Mouse (Mus musculus): ENCODE data around the gene Eefsec. TPM values are rescaled to one million over a fixed set of nuclear protein-coding genes. Genes with fewer than 3 reads are reported as not detected.

Eefsec gene
- polyA plus RNA-seq, 1 experiment: 10.0 TPM

GRCm38 (mm10) chr6:88480421-88480820, 34.1 kb upstream of the Eefsec start:
- Histone ChIP-seq H3K4me1 (ENCODE audit: control insufficient read depth, insufficient read depth, low read length) (peaks cover 10% of the 10 kb centered on the region), H3K4me3 (ENCODE audit: insufficient read depth, low read length) (no peak overlapping the region), H3K27ac (ENCODE audit: insufficient read depth, low read depth, low read length) (no peak overlapping the region)
- TF ChIP-seq POLR2A (IDR thresholded peaks at IDR 0.05; ENCODE audit: borderline replicate concordance, low read depth, low read length) (no peak), CTCF (IDR thresholded peaks at IDR 0.05; ENCODE audit: low read depth, low read length) (no peak)

GRCm38 (mm10) chr6:88469878-88470277, 23.5 kb upstream of the Eefsec start:
- Histone ChIP-seq H3K27ac (ENCODE audit: insufficient read depth, low read depth, low read length) (no peak overlapping the region), H3K4me1 (ENCODE audit: control insufficient read depth, insufficient read depth, low read length) (peaks cover 7% of the 10 kb centered on the region; the same call in 1 of the 2 replicates), H3K4me3 (ENCODE audit: insufficient read depth, low read length) (no peak overlapping the region)
- TF ChIP-seq CTCF (IDR thresholded peaks at IDR 0.05; ENCODE audit: low read depth, low read length) (no peak), POLR2A (IDR thresholded peaks at IDR 0.05; ENCODE audit: borderline replicate concordance, low read depth, low read length) (no peak)

- TF ChIP-seq CTCF (IDR thresholded peaks at IDR 0.05; ENCODE audit: low read depth, low read length) (no peak), POLR2A (IDR thresholded peaks at IDR 0.05; ENCODE audit: borderline replicate concordance, low read depth, low read length) (no peak)
- peaks cover 9% of the 10 kb centered on the region; the same call in 1 of the 2 replicates for H3K4me1 ChIP-seq (ENCODE audit: control insufficient read depth, insufficient read depth, low read length)
- no peak within 1 kb of the TSS for H3K27ac ChIP-seq (ENCODE audit: insufficient read depth, low read depth, low read length)
- H3K4me3 ChIP-seq (ENCODE audit: insufficient read depth, low read length): peak within 1 kb of the TSS; percentile 61
These were observed 19.0 kb upstream of the Eefsec start, which contains the start of gene Ruvbl1 for GRCm38 (mm10) chr6:88465181-88465920. Ruvbl1 (plus strand) TSS chr6:88465409.

GRCm38 (mm10) chr6:88454545-88454944, 8.2 kb upstream of the Eefsec start:
- TF ChIP-seq POLR2A (IDR thresholded peaks at IDR 0.05; ENCODE audit: borderline replicate concordance, low read depth, low read length): no peak
- TF ChIP-seq CTCF (IDR thresholded peaks at IDR 0.05; ENCODE audit: low read depth, low read length): no peak
- no peaks in the 10 kb centered on the region for H3K4me1 ChIP-seq (ENCODE audit: control insufficient read depth, insufficient read depth, low read length)
- no peak overlapping the region for H3K4me3 ChIP-seq (ENCODE audit: insufficient read depth, low read length)
- H3K27ac ChIP-seq (ENCODE audit: insufficient read depth, low read depth, low read length): no peak overlapping the region

GRCm38 (mm10) chr6:88447454-88447853, 1.1 kb upstream of the Eefsec start:
- no peak for TF ChIP-seq CTCF (IDR thresholded peaks at IDR 0.05; ENCODE audit: low read depth, low read length)
- TF ChIP-seq POLR2A (IDR thresholded peaks at IDR 0.05; ENCODE audit: borderline replicate concordance, low read depth, low read length): no peak
- H3K4me3 ChIP-seq (ENCODE audit: insufficient read depth, low read length): no peak overlapping the region
- H3K27ac ChIP-seq (ENCODE audit: insufficient read depth, low read depth, low read length): no peak overlapping the region
- H3K4me1 ChIP-seq (ENCODE audit: control insufficient read depth, insufficient read depth, low read length): peaks cover 9% of the 10 kb centered on the region

- Histone ChIP-seq H3K27ac (ENCODE audit: insufficient read depth, low read depth, low read length) (no peak overlapping the region), H3K4me3 (ENCODE audit: insufficient read depth, low read length) (peak overlapping the region; percentile 88), H3K4me1 (ENCODE audit: control insufficient read depth, insufficient read depth, low read length) (peaks cover 9% of the 10 kb centered on the region)
- TF ChIP-seq CTCF (IDR thresholded peaks at IDR 0.05; ENCODE audit: low read depth, low read length) (no peak), POLR2A (IDR thresholded peaks at IDR 0.05; ENCODE audit: borderline replicate concordance, low read depth, low read length) (no peak)
These were observed 678 bp downstream of the Eefsec start for GRCm38 (mm10) chr6:88445661-88446060.

GRCm38 (mm10) chr6:88444076-88444750, 2.1 kb downstream of the Eefsec start:
- no peak for TF ChIP-seq POLR2A (IDR thresholded peaks at IDR 0.05; ENCODE audit: borderline replicate concordance, low read depth, low read length)
- no peak for TF ChIP-seq CTCF (IDR thresholded peaks at IDR 0.05; ENCODE audit: low read depth, low read length)
- H3K4me1 ChIP-seq (ENCODE audit: control insufficient read depth, insufficient read depth, low read length): peaks cover 9% of the 10 kb centered on the region
- no peak overlapping the region for H3K27ac ChIP-seq (ENCODE audit: insufficient read depth, low read depth, low read length)
- no peak overlapping the region for H3K4me3 ChIP-seq (ENCODE audit: insufficient read depth, low read length)

- no peak for TF ChIP-seq POLR2A (IDR thresholded peaks at IDR 0.05; ENCODE audit: borderline replicate concordance, low read depth, low read length)
- no peak for TF ChIP-seq CTCF (IDR thresholded peaks at IDR 0.05; ENCODE audit: low read depth, low read length)
- H3K4me1 ChIP-seq (ENCODE audit: control insufficient read depth, insufficient read depth, low read length): peaks cover 9% of the 10 kb centered on the region
- H3K4me3 ChIP-seq (ENCODE audit: insufficient read depth, low read length): no peak overlapping the region
- no peak overlapping the region for H3K27ac ChIP-seq (ENCODE audit: insufficient read depth, low read depth, low read length)
These were observed 2.9 kb downstream of the Eefsec start for GRCm38 (mm10) chr6:88443446-88443845.

GRCm38 (mm10) chr6:88442551-88442950, 3.8 kb downstream of the Eefsec start:
- TF ChIP-seq CTCF (IDR thresholded peaks at IDR 0.05; ENCODE audit: low read depth, low read length) (no peak), POLR2A (IDR thresholded peaks at IDR 0.05; ENCODE audit: borderline replicate concordance, low read depth, low read length) (no peak)
- H3K27ac ChIP-seq (ENCODE audit: insufficient read depth, low read depth, low read length): no peak overlapping the region
- no peak overlapping the region for H3K4me3 ChIP-seq (ENCODE audit: insufficient read depth, low read length)
- H3K4me1 ChIP-seq (ENCODE audit: control insufficient read depth, insufficient read depth, low read length): peaks cover 9% of the 10 kb centered on the region

GRCm38 (mm10) chr6:88439056-88439455, 7.3 kb downstream of the Eefsec start:
- no peak overlapping the region for H3K4me3 ChIP-seq (ENCODE audit: insufficient read depth, low read length)
- no peak overlapping the region for H3K27ac ChIP-seq (ENCODE audit: insufficient read depth, low read depth, low read length)

More at GRCm38 (mm10) chr6:88439056-88439455, 7.3 kb downstream of the Eefsec start:
- H3K4me1 ChIP-seq (ENCODE audit: control insufficient read depth, insufficient read depth, low read length): peaks cover 7% of the 10 kb centered on the region
- TF ChIP-seq CTCF (IDR thresholded peaks at IDR 0.05; ENCODE audit: low read depth, low read length) (no peak), POLR2A (IDR thresholded peaks at IDR 0.05; ENCODE audit: borderline replicate concordance, low read depth, low read length) (no peak)

All from bone marrow macrophage, adult 2 months (primary cell).